Mouse (Mus musculus) midbrain, embryonic 10.5 days (tissue): ENCODE results near the gene Triap1. TPM values are rescaled to one million over a fixed set of nuclear protein-coding genes. Genes with fewer than 3 reads are reported as not detected.

Experiments
- DNase-seq: peaks from one replicate; pipeline ENCODE4 v3.0.0-alpha.2; 2017; ENCODE audit warnings: low spot score
- H3K27ac ChIP-seq: fragments of 300-500 bp; sonication (generic); replicated peaks from 2 replicates; pipeline ENCODE4 v1.5.1; 2016; ENCODE audit warnings: mild to moderate bottlenecking
- H3K27me3 ChIP-seq: fragments of 300-500 bp; sonication (generic); 2 replicates; pipeline ENCODE4 v1.6.1; 2016; ENCODE audit warnings: low read depth, mild to moderate bottlenecking; ENCODE audit not compliant: poor library complexity, severe bottlenecking
- H3K36me3 ChIP-seq: fragments of 300-500 bp; sonication (generic); 2 replicates; pipeline ENCODE4 v1.6.1; 2016; ENCODE audit warnings: mild to moderate bottlenecking, moderate library complexity
- H3K4me1 ChIP-seq: fragments of 300-500 bp; sonication (generic); 2 replicates; pipeline ENCODE4 v1.6.1; 2016
- H3K4me3 ChIP-seq: fragments of 300-500 bp; sonication (generic); 2 replicates; pipeline ENCODE4 v1.5.1; 2016; ENCODE audit warnings: mild to moderate bottlenecking, moderate library complexity
- H3K9me3 ChIP-seq: fragments of 300-500 bp; sonication (generic); replicated peaks from 2 replicates; pipeline ENCODE4 v1.6.1; 2016; ENCODE audit warnings: mild to moderate bottlenecking
- WGBS: fragments of 180-500 bp; shearing (Covaris S2); methylation state at CpG from one replicate; pipeline ENCODE4 v1.1.7; 2016; 5-methylcytosine and 5-hydroxymethylcytosine counted together
- polyA plus RNA-seq: library from polyadenylated mRNA; unstranded; fragments of >200 nt; fragmentation: Nextera tagmentation; extraction: Ambion mirVana; gene quantifications from 2 replicates; pipeline ENCODE4 v1.2.1, GENCODE M21; 2016

The Triap1 gene
- polyA plus RNA-seq, 1 experiment from 2014 or later, result 60.8 TPM

DNA sequence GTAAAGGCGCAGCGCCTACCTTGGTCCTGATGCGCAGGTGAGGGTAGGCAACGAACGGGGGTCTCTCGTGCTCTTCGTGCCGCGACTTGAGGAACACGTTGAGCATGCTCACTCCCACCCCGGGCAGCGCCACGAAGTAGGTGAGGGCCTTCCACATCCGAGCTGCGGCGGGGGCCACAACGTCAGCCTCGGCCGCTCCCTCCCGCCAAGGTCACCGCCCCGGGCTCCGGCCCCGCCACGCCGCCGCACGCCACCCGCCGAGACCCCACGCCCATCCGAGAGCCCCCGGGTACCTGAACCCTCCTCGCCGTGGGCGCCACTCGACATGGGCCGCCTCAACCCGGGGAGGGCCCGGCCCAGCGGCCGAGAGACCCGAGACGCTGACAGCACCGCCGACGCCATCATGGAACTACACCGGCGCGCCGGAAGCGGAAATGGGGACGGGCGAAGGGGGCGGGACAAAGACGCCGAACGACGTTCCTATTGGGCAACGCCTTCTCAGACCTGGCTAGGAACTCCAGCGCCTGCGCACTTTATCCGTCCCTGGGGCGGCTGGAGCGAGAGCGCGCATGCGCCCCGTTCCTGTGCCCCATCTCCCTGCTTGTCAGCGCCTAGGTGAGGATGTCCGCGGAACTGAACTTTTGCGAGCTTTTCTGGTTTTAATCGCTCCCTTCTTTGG is 7.7 kb downstream of the Triap1 start, which contains the start of gene Cox6a1:
Gene Cox6a1, minus strand, starts transcription at position 436 of the 679 bp plus-strand sequence.
- Histone ChIP-seq H3K4me1 (peaks cover 20% of the 10 kb centered on the region), H3K4me3 (peak within 1 kb of the TSS; percentile 99), H3K36me3 (peaks cover 38% of the 10 kb centered on the region), H3K27me3 (no peaks in the 10 kb centered on the region), H3K27ac (peak within 1 kb of the TSS; percentile 88), H3K9me3 (peaks cover 4% of the 10 kb centered on the region)
- DNase-seq, result peak; percentile 99
- WGBS, result under 1% methylated on average over 74 of the region's 74 CpGs

DNA sequence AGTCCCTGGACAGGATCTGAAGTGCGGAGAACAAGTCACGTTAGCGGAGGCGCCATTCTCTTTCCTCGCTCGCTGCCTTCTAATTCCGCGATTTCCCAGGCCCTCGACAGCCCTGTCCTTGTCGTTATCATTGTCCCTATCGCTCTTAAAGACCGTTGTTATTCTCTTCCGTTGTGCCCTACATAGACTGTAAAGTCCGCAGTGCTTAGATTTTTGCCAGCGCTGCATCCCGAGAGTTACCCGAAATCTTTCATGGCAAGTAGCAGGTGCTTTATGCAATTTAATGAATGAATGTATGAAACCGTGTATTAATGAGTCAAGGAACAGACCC is 8.2 kb downstream of the Triap1 start:
- under 1% methylated on average over 18 of the region's 18 CpGs for WGBS
- peaks cover 25% of the 10 kb centered on the region for H3K4me1 ChIP-seq

DNA sequence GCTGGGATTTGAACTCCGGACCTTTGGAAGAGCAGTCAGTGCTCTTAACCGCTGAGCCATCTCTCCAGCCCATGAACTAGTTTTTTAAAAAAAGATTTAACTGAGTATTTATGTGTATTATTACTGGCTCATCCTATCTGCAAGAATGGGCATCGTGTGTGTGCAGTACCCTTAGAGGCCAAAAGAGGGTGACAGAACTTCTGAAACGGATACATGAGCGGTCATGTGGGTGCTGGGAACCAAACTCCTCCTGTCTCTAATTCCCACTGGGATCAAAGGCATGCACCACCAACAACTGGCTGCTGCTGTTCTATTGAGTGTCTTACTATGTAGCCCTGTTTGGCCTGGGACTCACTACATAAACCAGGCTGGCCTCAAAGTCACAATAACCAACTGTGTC is 10.3 kb downstream of the Triap1 start:
- Histone ChIP-seq H3K27me3 (no peaks in the 10 kb centered on the region), H3K27ac (no peak overlapping the region), H3K36me3 (peaks cover 12% of the 10 kb centered on the region), H3K4me1 (peaks cover 32% of the 10 kb centered on the region), H3K4me3 (no peak overlapping the region), H3K9me3 (peaks cover 4% of the 10 kb centered on the region)
- 78% methylated on average over 5 of the region's 5 CpGs for WGBS
- DNase-seq, result no peak

More for the DNA sequence above, 8.2 kb downstream of the Triap1 start:
- DNase-seq, result no peak
- H3K4me3 ChIP-seq, result peak overlapping the region; percentile 99
- no peaks in the 10 kb centered on the region for H3K27me3 ChIP-seq
- peak overlapping the region; percentile 88 for H3K27ac ChIP-seq
- H3K9me3 ChIP-seq, result peaks cover 4% of the 10 kb centered on the region
- H3K36me3 ChIP-seq, result peaks cover 33% of the 10 kb centered on the region

DNA sequence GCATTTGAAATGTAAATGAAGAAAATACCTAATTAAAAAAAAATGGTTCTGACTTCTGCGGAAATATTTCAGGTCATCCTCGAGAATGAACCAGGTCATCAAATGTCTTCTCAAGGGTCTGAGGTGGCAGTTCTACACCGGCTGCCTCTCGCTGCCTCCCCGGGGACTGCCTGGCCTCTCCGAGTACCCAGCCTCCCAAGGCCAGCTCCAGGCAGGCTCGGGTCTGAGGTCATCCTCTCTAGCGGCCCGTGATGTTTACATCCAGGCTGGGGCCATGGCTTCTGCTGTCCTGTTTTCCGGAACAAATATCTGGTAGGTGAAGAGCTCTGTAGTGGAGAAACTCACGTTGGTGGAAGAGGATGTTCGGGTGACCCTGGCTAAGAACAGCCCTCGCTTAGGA is 14.0 kb downstream of the Triap1 start:
- Histone ChIP-seq H3K36me3 (no peaks in the 10 kb centered on the region), H3K4me1 (peaks cover 26% of the 10 kb centered on the region), H3K27ac (peak overlapping the region; percentile 61), H3K9me3 (peaks cover 4% of the 10 kb centered on the region), H3K27me3 (no peaks in the 10 kb centered on the region), H3K4me3 (no peak overlapping the region)
- WGBS, result 70% methylated on average over 13 of the region's 13 CpGs
- no peak for DNase-seq

DNA sequence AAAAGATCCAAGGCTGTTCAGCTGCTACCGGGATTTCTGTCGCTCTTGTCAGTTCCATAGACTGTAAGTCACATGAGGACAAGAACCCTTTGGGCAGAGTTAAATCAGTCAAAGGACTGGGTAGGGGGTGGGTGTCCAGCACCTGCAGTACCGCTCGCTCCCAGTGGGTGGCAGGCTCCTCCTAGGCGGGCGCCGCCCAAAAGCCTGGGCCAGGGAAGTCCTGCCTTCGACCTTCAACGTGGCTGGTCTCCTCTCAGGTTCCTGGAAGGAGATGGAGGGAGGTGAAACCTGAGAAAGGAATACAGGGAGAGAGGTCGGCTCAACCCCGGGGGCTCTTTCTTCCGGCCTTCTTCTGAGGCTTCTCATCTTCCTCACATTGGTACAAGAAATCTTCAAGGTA is 17.8 kb downstream of the Triap1 start:
- Histone ChIP-seq H3K27me3 (no peaks in the 10 kb centered on the region), H3K4me1 (peaks cover 46% of the 10 kb centered on the region), H3K9me3 (no peaks in the 10 kb centered on the region), H3K4me3 (peak overlapping the region; percentile 31), H3K27ac (peak overlapping the region; percentile 75), H3K36me3 (no peaks in the 10 kb centered on the region)
- WGBS, result 6% methylated on average over 12 of the region's 12 CpGs
- DNase-seq, result peak; percentile 90

DNA sequence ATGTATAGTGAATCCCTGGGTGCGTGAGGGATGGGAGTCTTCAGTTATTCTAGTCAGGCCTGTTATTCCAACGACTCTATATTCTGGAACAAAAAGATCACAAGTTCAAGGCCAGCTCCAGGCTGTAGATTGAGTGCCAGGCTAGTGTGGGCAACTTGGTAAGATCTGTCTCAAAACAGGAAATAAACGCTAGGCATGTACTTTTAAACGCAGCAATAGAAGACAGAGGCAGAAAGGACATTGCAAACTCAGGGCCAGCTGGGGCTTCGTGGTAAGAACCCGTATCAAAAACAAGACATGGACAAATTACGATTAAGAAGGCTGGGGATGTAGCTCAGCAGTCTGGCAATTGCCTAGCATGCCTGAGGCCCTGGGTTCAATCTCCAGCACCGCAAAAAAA is 18.4 kb downstream of the Triap1 start:
- H3K27ac ChIP-seq, result peak overlapping the region; percentile 75
- 86% methylated on average over 8 of the region's 8 CpGs for WGBS
- peak overlapping the region; percentile 31; the same call in 1 of the 2 replicates for H3K4me3 ChIP-seq
- no peak for DNase-seq
- H3K4me1 ChIP-seq, result peaks cover 44% of the 10 kb centered on the region
- H3K36me3 ChIP-seq, result no peaks in the 10 kb centered on the region
- H3K9me3 ChIP-seq, result no peaks in the 10 kb centered on the region
- H3K27me3 ChIP-seq, result no peaks in the 10 kb centered on the region

DNA sequence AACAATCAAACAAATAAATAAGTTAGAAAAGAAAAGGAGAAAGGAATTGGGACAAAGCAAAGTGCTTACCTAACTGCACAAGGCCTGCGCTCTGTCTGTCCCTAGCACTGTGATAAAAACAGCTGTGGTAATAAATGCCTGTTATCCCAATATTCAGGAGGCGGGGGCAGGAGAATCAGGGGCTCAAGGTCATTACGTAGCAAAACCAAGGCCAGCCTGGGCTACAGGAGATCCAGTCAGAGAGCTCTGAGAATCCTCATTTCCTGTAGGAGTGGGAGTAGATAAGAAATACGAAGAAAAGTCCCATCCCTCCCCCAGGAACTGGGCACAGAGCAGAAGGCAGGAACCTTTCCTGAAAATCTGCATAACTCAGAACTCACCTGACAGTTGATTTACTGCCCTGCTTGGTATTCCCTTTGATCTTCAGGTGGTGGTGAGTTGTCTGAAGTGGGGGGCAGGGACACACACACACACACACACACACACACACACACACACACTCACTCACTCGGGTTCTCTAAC is 18.9 kb downstream of the Triap1 start:
- 71% methylated on average over 5 of the region's 5 CpGs for WGBS
- Histone ChIP-seq H3K36me3 (no peaks in the 10 kb centered on the region), H3K9me3 (no peaks in the 10 kb centered on the region), H3K4me1 (peaks cover 44% of the 10 kb centered on the region), H3K4me3 (no peak overlapping the region), H3K27ac (peak overlapping the region; percentile 75), H3K27me3 (no peaks in the 10 kb centered on the region)
- DNase-seq, result no peak

DNA sequence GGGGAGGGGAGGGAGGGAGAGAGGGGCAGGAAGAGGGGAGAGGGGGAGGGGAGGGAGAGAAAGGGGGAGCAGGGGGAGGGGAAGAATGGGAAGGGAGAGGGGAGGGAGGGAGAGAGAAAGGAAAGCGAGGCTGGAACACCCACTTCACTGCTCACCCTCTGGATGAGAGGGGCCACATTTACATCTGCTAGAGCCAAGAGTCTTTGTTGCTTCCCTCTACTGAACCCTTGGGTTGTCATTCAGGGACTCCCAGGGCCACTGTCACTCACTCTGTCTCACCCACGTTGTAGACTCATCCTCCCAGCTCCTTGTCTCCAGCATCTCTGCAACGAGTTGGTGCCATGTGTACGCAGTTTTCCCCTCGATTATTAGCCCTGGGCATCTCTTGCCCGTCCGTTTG is 21.2 kb downstream of the Triap1 start:
- Histone ChIP-seq H3K4me3 (no peak overlapping the region), H3K4me1 (peaks cover 40% of the 10 kb centered on the region), H3K36me3 (no peaks in the 10 kb centered on the region), H3K27ac (peak overlapping the region; percentile 83), H3K9me3 (no peaks in the 10 kb centered on the region), H3K27me3 (no peaks in the 10 kb centered on the region)
- DNase-seq, result no peak
- WGBS, result 42% methylated on average over 7 of the region's 7 CpGs

DNA sequence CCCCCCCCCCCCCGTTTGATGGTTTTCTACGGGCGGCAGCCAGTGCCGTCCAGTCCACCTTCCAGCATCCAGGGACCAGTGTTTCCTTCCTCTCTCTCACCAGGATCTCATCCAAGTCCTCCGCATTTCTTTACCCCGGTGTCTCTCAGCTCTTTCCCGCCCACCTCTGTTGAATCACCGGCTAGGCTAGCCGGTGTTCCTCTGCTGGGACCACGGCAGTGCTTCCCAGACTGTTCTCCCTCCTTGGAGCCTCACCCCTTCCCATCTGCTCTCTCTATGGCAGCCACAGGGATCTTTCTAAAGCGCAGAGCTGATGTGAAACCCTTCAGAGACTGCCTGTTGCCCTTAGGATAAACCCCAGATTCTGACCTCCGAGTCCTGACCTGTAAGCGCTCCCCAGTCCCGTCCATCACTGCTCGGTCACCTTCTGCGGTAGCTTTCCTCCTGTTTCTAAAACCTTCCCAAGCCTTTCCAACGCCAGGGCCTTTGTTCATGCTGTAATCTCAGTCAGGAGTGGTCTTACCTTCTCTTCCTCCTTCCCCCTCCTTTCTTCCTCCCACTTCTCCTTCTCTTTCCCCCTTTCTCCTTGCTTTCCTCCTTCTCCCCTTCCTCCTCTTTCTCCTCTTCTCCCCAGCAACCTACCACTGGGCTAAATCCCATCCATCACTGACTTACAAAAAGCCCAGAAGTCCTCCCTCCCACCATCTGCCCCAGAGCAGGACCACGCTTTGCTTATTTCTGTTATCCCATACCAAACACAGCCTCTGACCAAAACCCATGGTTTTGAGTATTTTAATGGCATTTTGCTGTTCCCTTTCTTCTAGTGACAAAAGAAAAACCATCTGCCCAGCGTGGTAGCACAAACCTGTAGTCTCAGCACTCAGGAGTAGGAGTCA is 22.0 kb downstream of the Triap1 start:
- Histone ChIP-seq H3K9me3 (no peaks in the 10 kb centered on the region), H3K4me3 (peak overlapping the region; percentile 25), H3K27ac (peak overlapping the region; percentile 86), H3K27me3 (no peaks in the 10 kb centered on the region), H3K36me3 (no peaks in the 10 kb centered on the region), H3K4me1 (peaks cover 40% of the 10 kb centered on the region)
- DNase-seq, result peak; percentile 36
- WGBS, result 20% methylated on average over 16 of the region's 19 CpGs

DNA sequence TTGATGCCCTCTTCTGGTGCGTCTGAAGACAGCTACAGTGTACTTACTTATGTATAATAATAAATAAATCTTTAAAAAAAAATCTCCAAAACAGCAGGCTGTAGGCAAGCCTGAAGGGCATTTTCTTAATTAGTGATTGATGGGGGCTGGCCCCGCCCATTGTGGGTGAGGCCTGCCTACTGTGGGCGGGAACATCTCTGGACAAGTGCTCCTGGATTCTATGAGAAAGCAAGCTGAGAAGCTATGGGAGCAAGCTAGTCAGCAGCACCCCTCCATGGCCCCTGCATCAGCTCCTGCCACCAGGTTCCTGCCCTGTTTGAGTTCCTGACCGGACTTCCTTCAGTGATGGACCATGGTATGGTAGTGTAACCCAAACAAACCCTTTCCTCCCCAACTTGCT is 23.8 kb downstream of the Triap1 start:
- DNase-seq, result no peak
- H3K9me3 ChIP-seq, result no peaks in the 10 kb centered on the region
- peak overlapping the region; percentile 74; the same call in 1 of the 2 replicates for H3K27ac ChIP-seq
- H3K4me3 ChIP-seq, result no peak overlapping the region
- H3K27me3 ChIP-seq, result no peaks in the 10 kb centered on the region
- no peaks in the 10 kb centered on the region for H3K36me3 ChIP-seq
- WGBS, result 89% methylated on average over 4 of the region's 4 CpGs
- peaks cover 31% of the 10 kb centered on the region for H3K4me1 ChIP-seq

DNA sequence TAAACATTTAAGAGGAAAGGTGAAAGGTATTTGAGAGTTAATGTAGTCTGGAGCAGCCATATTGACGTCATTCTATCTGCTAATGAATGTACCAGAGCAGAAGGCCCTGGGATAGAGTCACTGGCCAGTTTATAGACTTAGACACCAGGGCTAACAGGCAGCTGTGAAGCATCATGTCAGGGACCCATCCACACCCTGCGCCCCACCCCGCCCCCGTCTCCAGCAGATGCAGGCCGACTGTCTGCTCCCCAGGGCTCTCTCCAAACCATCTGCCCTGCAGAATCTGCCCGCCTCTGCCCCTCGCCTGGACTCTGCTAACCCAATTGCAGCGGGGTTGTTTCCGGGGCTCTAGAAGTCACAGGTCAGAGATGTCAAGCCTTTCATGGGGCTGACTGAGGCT is 30.7 kb downstream of the Triap1 start:
- DNase-seq, result peak; percentile 50
- H3K27me3 ChIP-seq, result no peaks in the 10 kb centered on the region
- peaks cover 50% of the 10 kb centered on the region for H3K4me1 ChIP-seq
- H3K9me3 ChIP-seq, result no peaks in the 10 kb centered on the region
- H3K27ac ChIP-seq, result peak overlapping the region; percentile 92
- no peak overlapping the region; the same call in 1 of the 2 replicates for H3K4me3 ChIP-seq
- H3K36me3 ChIP-seq, result no peaks in the 10 kb centered on the region
- 51% methylated on average over 9 of the region's 9 CpGs for WGBS

DNA sequence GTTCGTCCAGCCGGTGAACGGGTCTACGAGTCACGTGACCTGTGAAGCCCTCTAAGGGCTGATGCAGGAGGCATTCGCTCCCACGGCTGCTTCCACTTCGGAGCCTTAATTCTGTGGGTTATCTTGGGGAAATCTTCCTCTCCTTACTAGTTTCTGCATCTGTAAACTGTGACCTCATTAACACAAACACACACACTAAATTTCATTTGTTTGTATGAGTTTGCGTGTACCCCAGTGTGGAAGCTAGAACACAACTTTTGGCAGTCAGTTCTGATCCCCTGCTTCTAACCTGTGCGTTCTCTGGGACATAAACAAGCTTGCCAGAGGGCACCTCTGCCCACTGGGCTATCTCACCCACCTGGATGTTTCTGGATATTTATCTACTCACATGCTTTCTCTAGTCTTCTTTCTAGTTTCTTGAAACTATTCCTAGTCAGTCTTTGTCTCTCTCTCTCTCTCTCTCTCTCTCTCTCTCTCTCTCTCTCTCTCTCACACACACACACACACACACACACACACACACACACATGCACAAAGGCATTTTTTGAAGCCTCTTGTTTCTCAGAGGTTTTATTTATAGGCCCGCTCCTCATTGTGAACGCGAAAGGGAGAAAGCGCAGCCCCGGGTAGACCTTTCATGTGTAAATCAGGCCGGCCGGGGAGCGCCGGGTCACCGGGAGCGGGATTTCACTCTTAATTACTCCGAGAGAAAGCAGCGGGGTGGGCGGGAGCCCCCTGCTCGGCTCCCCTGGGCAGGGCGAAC is 32.6 kb downstream of the Triap1 start:
- H3K9me3 ChIP-seq, result no peaks in the 10 kb centered on the region
- peak; percentile 89 for DNase-seq
- H3K4me1 ChIP-seq, result peaks cover 50% of the 10 kb centered on the region
- peak overlapping the region; percentile 47 for H3K4me3 ChIP-seq
- no peaks in the 10 kb centered on the region for H3K27me3 ChIP-seq
- H3K27ac ChIP-seq, result peak overlapping the region; percentile 92
- WGBS, result 9% methylated on average over 26 of the region's 26 CpGs
- no peaks in the 10 kb centered on the region for H3K36me3 ChIP-seq
